Mouse (Mus musculus) liver, embryonic 11.5 days (tissue): ENCODE results near the gene Pagr1b. TPM values are rescaled to one million over a fixed set of nuclear protein-coding genes. Genes with fewer than 3 reads are reported as not detected.

Experiments used
- ATAC-seq: fragments of 200-750 bp; cut with Nextera tagmentation; replicated peaks from 2 replicates; pipeline ENCODE4 v1.8.0; 2017; ENCODE audit warnings: moderate number of reproducible peaks, mild to moderate bottlenecking, moderate TSS enrichment, moderate library complexity; ENCODE audit not compliant: low FRiP score
- DNase-seq: peaks from one replicate; pipeline ENCODE4 v3.0.0-alpha.2; 2017; ENCODE audit warnings: low spot score
- H3K27ac ChIP-seq: fragments of 300-500 bp; sonication (generic); 2 replicates; pipeline ENCODE4 v1.5.1; 2014; ENCODE audit warnings: mild to moderate bottlenecking, low read depth, low read length, control low read depth
- H3K27me3 ChIP-seq: fragments of 300-500 bp; sonication (generic); replicated peaks from 2 replicates; pipeline ENCODE4 v1.6.1; 2014; ENCODE audit warnings: low read length, mixed read lengths; ENCODE audit not compliant: control insufficient read depth, insufficient read depth
- H3K36me3 ChIP-seq: fragments of 300-500 bp; sonication (generic); 2 replicates; pipeline ENCODE4 v1.6.1; 2014; ENCODE audit warnings: mild to moderate bottlenecking, low read length, moderate library complexity, mixed read lengths; ENCODE audit not compliant: control insufficient read depth, insufficient read depth
- H3K4me1 ChIP-seq: fragments of 300-500 bp; sonication (generic); replicated peaks from 2 replicates; pipeline ENCODE4 v1.6.1; 2014; ENCODE audit warnings: low read length, mixed read lengths; ENCODE audit not compliant: control insufficient read depth, insufficient read depth
- H3K4me2 ChIP-seq: fragments of 300-500 bp; sonication (generic); 2 replicates; pipeline ENCODE4 v1.6.1; 2014; ENCODE audit warnings: mild to moderate bottlenecking, control low read depth, moderate library complexity
- H3K4me3 ChIP-seq: fragments of 300-500 bp; sonication (generic); 2 replicates; pipeline ENCODE4 v1.5.1; 2014; ENCODE audit warnings: low read depth, low read length, control low read depth
- H3K9ac ChIP-seq: fragments of 300-500 bp; sonication (generic); 2 replicates; pipeline ENCODE4 v1.6.1; 2014; ENCODE audit warnings: low read depth, low read length, control low read depth
- H3K9me3 ChIP-seq: fragments of 300-500 bp; sonication (generic); 2 replicates; pipeline ENCODE4 v1.6.1; 2016; ENCODE audit warnings: low read length, inconsistent platforms, mixed read lengths; ENCODE audit not compliant: control insufficient read depth
- WGBS: fragments of 180-500 bp; shearing (Covaris S2); extraction: QIAGEN DNeasy Blood & Tissue Kit; methylation state at CpG from one replicate; pipeline ENCODE4 v1.1.7; 2014; 5-methylcytosine and 5-hydroxymethylcytosine counted together
- polyA plus RNA-seq: library from polyadenylated mRNA; unstranded; fragments of >200 nt; fragmentation: Nextera tagmentation; extraction: Ambion mirVana; gene quantifications from 2 replicates; pipeline ENCODE4 v1.2.1, GENCODE M21; 2014

Gene Pagr1b
- polyA plus RNA-seq, 1 experiment from 2014 or later = 0.41 TPM

GRCm38 (mm10) chr7:127011717-127012116 is 4.6 kb downstream of the Pagr1b start:
- H3K4me2 ChIP-seq = no peak overlapping the region
- peaks cover 38% of the 10 kb centered on the region for H3K4me1 ChIP-seq
- DNase-seq = no peak
- peaks cover 13% of the 10 kb centered on the region for H3K36me3 ChIP-seq
- no peak for ATAC-seq
- no peaks in the 10 kb centered on the region for H3K9me3 ChIP-seq
- no peak overlapping the region for H3K4me3 ChIP-seq
- H3K9ac ChIP-seq = no peak overlapping the region
- no peak overlapping the region for H3K27ac ChIP-seq
- WGBS = 74% methylated on average over 2 of the region's 2 CpGs
- H3K27me3 ChIP-seq = no peaks in the 10 kb centered on the region

DNA sequence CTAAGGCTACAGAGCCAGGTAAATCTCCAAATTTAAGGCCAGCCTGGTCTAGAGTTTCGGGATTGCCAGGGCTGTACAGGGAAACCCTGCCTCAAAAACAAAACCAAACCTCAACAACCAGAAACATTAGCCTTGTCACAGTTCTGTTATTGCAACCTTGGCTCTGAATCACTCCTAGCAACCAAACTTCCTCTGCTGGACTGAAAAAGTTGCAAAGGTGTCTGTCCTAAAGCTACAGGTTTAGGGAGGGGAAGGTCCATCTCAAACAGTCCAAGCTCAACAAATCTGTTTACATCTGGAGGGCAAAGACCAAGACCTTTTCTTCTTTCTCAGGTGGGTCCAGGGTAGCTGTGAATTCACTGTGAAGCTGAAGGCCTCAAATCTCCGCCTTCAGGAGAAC is 5.2 kb downstream of the Pagr1b start:
- no peak for ATAC-seq
- Histone ChIP-seq H3K27me3 (no peaks in the 10 kb centered on the region), H3K4me1 (peaks cover 38% of the 10 kb centered on the region), H3K36me3 (peaks cover 13% of the 10 kb centered on the region), H3K27ac (0 out of 2 replicates have a peak overlapping the region, but pooled peaks have one; percentile 41), H3K4me2 (no peak overlapping the region), H3K9ac (no peak overlapping the region), H3K4me3 (no peak overlapping the region), H3K9me3 (no peaks in the 10 kb centered on the region)
- WGBS = 96% methylated on average over 2 of the region's 2 CpGs
- no peak for DNase-seq

GRCm38 (mm10) chr7:127009307-127010085 is 6.8 kb downstream of the Pagr1b start:
- Histone ChIP-seq H3K27ac (peak overlapping the region; percentile 95), H3K4me1 (peaks cover 24% of the 10 kb centered on the region), H3K4me2 (peak overlapping the region; percentile 33; the same call in 1 of the 2 replicates), H3K27me3 (no peaks in the 10 kb centered on the region), H3K36me3 (peaks cover 7% of the 10 kb centered on the region; the same call in 1 of the 2 replicates), H3K9me3 (no peaks in the 10 kb centered on the region), H3K4me3 (no peak overlapping the region), H3K9ac (peak overlapping the region; percentile 57)
- no peak for ATAC-seq
- no peak for DNase-seq
- WGBS = 84% methylated on average over 17 of the region's 17 CpGs

- WGBS = 38% methylated on average over 9 of the region's 9 CpGs
- peak overlapping the region; percentile 57 for H3K9ac ChIP-seq
- H3K4me1 ChIP-seq = peaks cover 18% of the 10 kb centered on the region
- no peaks in the 10 kb centered on the region for H3K27me3 ChIP-seq
- H3K36me3 ChIP-seq = peaks cover 3% of the 10 kb centered on the region; the same call in 1 of the 2 replicates
- H3K4me2 ChIP-seq = peak overlapping the region; percentile 52
- H3K4me3 ChIP-seq = no peak overlapping the region
- peak; percentile 93 for ATAC-seq
- peak; percentile 66 for DNase-seq
- H3K27ac ChIP-seq = peak overlapping the region; percentile 95
- H3K9me3 ChIP-seq = no peaks in the 10 kb centered on the region
These were observed 7.9 kb downstream of the Pagr1b start for GRCm38 (mm10) chr7:127008239-127009019.

DNA sequence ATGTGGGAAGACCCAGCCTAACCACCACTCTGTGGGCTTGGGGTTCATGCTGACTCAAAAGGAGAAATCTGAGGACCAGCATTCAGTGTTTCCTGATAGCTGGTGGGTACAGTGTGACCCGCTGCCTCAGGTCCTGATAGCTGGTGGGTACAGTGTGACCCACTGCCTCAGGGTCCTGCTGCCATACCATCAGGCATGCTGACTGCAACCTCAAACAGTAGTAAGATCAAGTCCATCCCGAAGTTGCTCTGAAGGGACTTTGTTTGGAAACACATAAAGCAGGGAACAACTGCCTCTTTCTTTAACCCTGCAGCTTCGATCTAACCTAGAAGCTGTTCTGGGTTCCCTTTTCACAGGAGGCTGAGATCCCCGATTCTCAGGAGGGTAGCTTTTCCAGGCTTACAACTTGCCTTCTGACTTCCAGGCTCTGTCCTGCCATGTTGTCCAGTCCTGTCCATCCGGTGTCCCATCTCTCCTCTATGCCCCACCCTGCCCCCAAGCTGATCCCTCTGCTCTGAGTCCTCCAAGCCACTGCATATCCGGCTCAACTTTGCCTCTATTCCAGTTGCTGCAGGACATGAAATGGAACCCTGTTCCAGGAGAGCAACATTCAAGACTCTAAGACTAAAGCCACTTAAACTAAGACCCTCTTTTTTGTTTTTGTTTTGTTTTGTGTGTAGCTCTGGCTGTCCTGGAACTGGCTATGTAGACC is 8.8 kb downstream of the Pagr1b start:
- Histone ChIP-seq H3K9me3 (no peaks in the 10 kb centered on the region), H3K4me2 (no peak overlapping the region), H3K27ac (no peak overlapping the region), H3K27me3 (no peaks in the 10 kb centered on the region), H3K4me1 (peaks cover 13% of the 10 kb centered on the region), H3K36me3 (no peaks in the 10 kb centered on the region), H3K9ac (no peak overlapping the region), H3K4me3 (no peak overlapping the region)
- WGBS = 83% methylated on average over 6 of the region's 6 CpGs
- no peak for DNase-seq
- no peak for ATAC-seq

GRCm38 (mm10) chr7:127004122-127004875 is 12.0 kb downstream of the Pagr1b start:
- WGBS = 82% methylated on average over 4 of the region's 4 CpGs
- no peak for DNase-seq

GRCm38 (mm10) chr7:127003620-127004019 is 12.7 kb downstream of the Pagr1b start:
- no peak overlapping the region for H3K4me2 ChIP-seq
- ATAC-seq (no peak), DNase-seq (no peak)
- no peak overlapping the region for H3K27ac ChIP-seq
- WGBS = 82% methylated on average over 5 of the region's 5 CpGs
- no peak overlapping the region for H3K9ac ChIP-seq
- H3K4me3 ChIP-seq = no peak overlapping the region
- H3K36me3 ChIP-seq = no peaks in the 10 kb centered on the region
- H3K9me3 ChIP-seq = no peaks in the 10 kb centered on the region
- H3K27me3 ChIP-seq = no peaks in the 10 kb centered on the region
- peaks cover 5% of the 10 kb centered on the region for H3K4me1 ChIP-seq

More at GRCm38 (mm10) chr7:127004122-127004875, 12.0 kb downstream of the Pagr1b start:
- H3K27ac ChIP-seq = no peak overlapping the region
- H3K9me3 ChIP-seq = no peaks in the 10 kb centered on the region
- H3K9ac ChIP-seq = no peak overlapping the region
- no peak for ATAC-seq
- no peaks in the 10 kb centered on the region for H3K36me3 ChIP-seq
- no peaks in the 10 kb centered on the region for H3K27me3 ChIP-seq
- no peak overlapping the region for H3K4me3 ChIP-seq
- no peak overlapping the region for H3K4me2 ChIP-seq
- peaks cover 12% of the 10 kb centered on the region for H3K4me1 ChIP-seq

GRCm38 (mm10) chr7:126999568-126999967 is 16.7 kb downstream of the Pagr1b start:
- Histone ChIP-seq H3K9me3 (no peaks in the 10 kb centered on the region), H3K27me3 (no peaks in the 10 kb centered on the region), H3K9ac (no peak overlapping the region), H3K4me1 (no peaks in the 10 kb centered on the region), H3K36me3 (no peaks in the 10 kb centered on the region), H3K27ac (no peak overlapping the region), H3K4me2 (no peak overlapping the region), H3K4me3 (no peak overlapping the region)
- ATAC-seq = no peak
- DNase-seq = no peak
- WGBS = 61% methylated on average over 10 of the region's 10 CpGs
